Mouse (Mus musculus) adrenal gland, postnatal 36 days (tissue): ENCODE measurements around the gene Rabep2. TPM values are rescaled to one million over a fixed set of nuclear protein-coding genes. Genes with fewer than 3 reads are reported as not detected.

ENCODE experiments used
- DNase-seq, 2 experiments: peaks; one replicate each; pipeline ENCODE4 v3.0.0; 2021; ENCODE audit warnings: mixed read lengths in 1 of 2
- total RNA-seq, 2 experiments: library from RNA; stranded (reverse); gene quantifications; 2 replicates each; pipeline ENCODE4 v1.2.3; 2021

Rabep2 gene
- total RNA-seq, 2 experiments from 2014 or later: 48.4 to 72.8 TPM

- no peak for DNase-seq
Observed at GRCm38 (mm10) chr7:126494120-126494519, 65.6 kb downstream of the Rabep2 start.

- no peak for DNase-seq
Observed at GRCm38 (mm10) chr7:126496475-126496874, 67.9 kb downstream of the Rabep2 start.

GRCm38 (mm10) chr7:126497966-126498365 lies 69.4 kb downstream of the Rabep2 start:
- no peak for DNase-seq

Other genes with a start within 250 kb of the Rabep2 start
- 10 to 100 TPM; 87.8 to 89.1 TPM for gene Xpo6, start 228.3 kb upstream of the Rabep2 start, total RNA-seq
- 10 to 100 TPM; 23.3 to 88.8 TPM for gene Sbk1, start 156.1 kb upstream of the Rabep2 start, total RNA-seq
- gene Lat, start 59.2 kb upstream of the Rabep2 start, total RNA-seq: under 1 TPM; 0.36 to 0.60 TPM
- 10 to 100 TPM; 35.5 to 37.4 TPM for gene Spns1, start 51.3 kb upstream of the Rabep2 start, total RNA-seq
- gene Nfatc2ip, start 32.0 kb upstream of the Rabep2 start, total RNA-seq: 1 to 10 TPM; 6.5 TPM
- under 1 TPM in 1 of 2 experiments, not detected in 1; 0.82 TPM for gene Cd19, start 13.9 kb upstream of the Rabep2 start, total RNA-seq
- under 1 TPM in 1 of 2 experiments, not detected in 1; 0.33 TPM for gene Atp2a1, start 34.3 kb downstream of the Rabep2 start, total RNA-seq
- gene Sh2b1, start 46.7 kb downstream of the Rabep2 start, total RNA-seq: 10 to 100 TPM; 55.3 to 59.5 TPM
- gene Tufm, start 58.6 kb downstream of the Rabep2 start, total RNA-seq: 100 to 1,000 TPM; 219 to 221 TPM
- 100 to 1,000 TPM in 1 of 2 experiments, 10 to 100 TPM in 1; 82.9 to 112 TPM for gene Atxn2l, start 74.7 kb downstream of the Rabep2 start, total RNA-seq
- 100 to 1,000 TPM; 243 to 301 TPM for gene Eif3c, start 137.7 kb downstream of the Rabep2 start, total RNA-seq
- gene Apobr, start 156.2 kb downstream of the Rabep2 start, total RNA-seq: 1 to 10 TPM; 1.5 TPM
- gene Cln3, start 157.1 kb downstream of the Rabep2 start, total RNA-seq: 10 to 100 TPM; 34.8 to 40.0 TPM
- not detected for gene Il27, start 166.2 kb downstream of the Rabep2 start, total RNA-seq
- gene Nupr1, start 202.1 kb downstream of the Rabep2 start, total RNA-seq: 10 to 100 TPM; 20.8 to 27.0 TPM
- gene Sgf29, start 220.6 kb downstream of the Rabep2 start, total RNA-seq: 10 to 100 TPM; 39.0 to 41.7 TPM
- 10 to 100 TPM; 34.1 to 52.7 TPM for gene Sult1a1, start 247.7 kb downstream of the Rabep2 start, total RNA-seq